Mouse (Mus musculus): ENCODE data around the gene Ak9. TPM values are rescaled to one million over a fixed set of nuclear protein-coding genes. Genes with fewer than 3 reads are reported as not detected.

Ak9 gene
- polyA plus RNA-seq, 1 experiment from 2014 or later = not detected

- H3K36me3 ChIP-seq (ENCODE audit: control insufficient read depth, insufficient read depth) = no peaks in the 10 kb centered on the region
Measured at GRCm38 (mm10) chr10:41282086-41282485, 21.7 kb upstream of the Ak9 start.

GRCm38 (mm10) chr10:41287618-41288017 is 16.2 kb upstream of the Ak9 start:
- Histone ChIP-seq H3K27me3 (ENCODE audit: control insufficient read depth, insufficient read depth, low read depth, low read length) (no peaks in the 10 kb centered on the region), H3K27ac (ENCODE audit: low read length) (no peak overlapping the region), H3K4me1 (ENCODE audit: control insufficient read depth, low read depth, low read length) (peaks cover 2% of the 10 kb centered on the region; the same call in 1 of the 2 replicates), H3K9ac (ENCODE audit: low read depth, low read length) (no peak overlapping the region), H3K9me3 (replicated peaks; ENCODE audit: control insufficient read depth, low read length) (no peaks in the 10 kb centered on the region), H3K4me3 (ENCODE audit: low read depth, low read length) (no peak overlapping the region), H3K4me2 (ENCODE audit: low read depth, low read length) (no peak overlapping the region), H3K36me3 (ENCODE audit: control insufficient read depth, insufficient read depth) (no peaks in the 10 kb centered on the region)
- WGBS (ENCODE audit: insufficient replicate concordance) = 71% methylated on average over 3 of the region's 3 CpGs
- ATAC-seq (ENCODE audit: low read depth) = no peak

More at GRCm38 (mm10) chr10:41282086-41282485, 21.7 kb upstream of the Ak9 start:
- H3K9ac ChIP-seq (ENCODE audit: low read depth, low read length) = no peak overlapping the region
- ATAC-seq (ENCODE audit: low read depth) = no peak
- H3K9me3 ChIP-seq (replicated peaks; ENCODE audit: control insufficient read depth, low read length) = no peaks in the 10 kb centered on the region
- WGBS (ENCODE audit: insufficient replicate concordance) = 62% methylated on average over 2 of the region's 2 CpGs
- H3K4me1 ChIP-seq (ENCODE audit: control insufficient read depth, low read depth, low read length) = no peaks in the 10 kb centered on the region
- no peak overlapping the region for H3K4me3 ChIP-seq (ENCODE audit: low read depth, low read length)
- H3K4me2 ChIP-seq (ENCODE audit: low read depth, low read length) = no peak overlapping the region
- H3K27ac ChIP-seq (ENCODE audit: low read length) = no peak overlapping the region
- H3K27me3 ChIP-seq (ENCODE audit: control insufficient read depth, insufficient read depth, low read depth, low read length) = no peaks in the 10 kb centered on the region

GRCm38 (mm10) chr10:41288074-41288473 is 15.7 kb upstream of the Ak9 start:
- H3K36me3 ChIP-seq (ENCODE audit: control insufficient read depth, insufficient read depth) = no peaks in the 10 kb centered on the region
- H3K9ac ChIP-seq (ENCODE audit: low read depth, low read length) = no peak overlapping the region
- no peaks in the 10 kb centered on the region for H3K9me3 ChIP-seq (replicated peaks; ENCODE audit: control insufficient read depth, low read length)
- peaks cover 2% of the 10 kb centered on the region; the same call in 1 of the 2 replicates for H3K4me1 ChIP-seq (ENCODE audit: control insufficient read depth, low read depth, low read length)
- ATAC-seq (ENCODE audit: low read depth) = no peak
- H3K27me3 ChIP-seq (ENCODE audit: control insufficient read depth, insufficient read depth, low read depth, low read length) = no peaks in the 10 kb centered on the region
- no peak overlapping the region for H3K4me3 ChIP-seq (ENCODE audit: low read depth, low read length)
- H3K4me2 ChIP-seq (ENCODE audit: low read depth, low read length) = no peak overlapping the region
- no peak overlapping the region for H3K27ac ChIP-seq (ENCODE audit: low read length)
- 53% methylated on average over 1 of the region's 1 CpGs for WGBS (ENCODE audit: insufficient replicate concordance)

GRCm38 (mm10) chr10:41288771-41289415 is 14.9 kb upstream of the Ak9 start:
- 37% methylated on average over 16 of the region's 16 CpGs for WGBS (ENCODE audit: insufficient replicate concordance)
- Histone ChIP-seq H3K4me1 (ENCODE audit: control insufficient read depth, low read depth, low read length) (peaks cover 2% of the 10 kb centered on the region; the same call in 1 of the 2 replicates), H3K36me3 (ENCODE audit: control insufficient read depth, insufficient read depth) (no peaks in the 10 kb centered on the region), H3K9me3 (replicated peaks; ENCODE audit: control insufficient read depth, low read length) (no peaks in the 10 kb centered on the region), H3K27ac (ENCODE audit: low read length) (no peak overlapping the region), H3K4me2 (ENCODE audit: low read depth, low read length) (no peak overlapping the region), H3K27me3 (ENCODE audit: control insufficient read depth, insufficient read depth, low read depth, low read length) (no peaks in the 10 kb centered on the region), H3K4me3 (ENCODE audit: low read depth, low read length) (no peak overlapping the region), H3K9ac (ENCODE audit: low read depth, low read length) (no peak overlapping the region)
- ATAC-seq (ENCODE audit: low read depth) = peak; percentile 78

DNA sequence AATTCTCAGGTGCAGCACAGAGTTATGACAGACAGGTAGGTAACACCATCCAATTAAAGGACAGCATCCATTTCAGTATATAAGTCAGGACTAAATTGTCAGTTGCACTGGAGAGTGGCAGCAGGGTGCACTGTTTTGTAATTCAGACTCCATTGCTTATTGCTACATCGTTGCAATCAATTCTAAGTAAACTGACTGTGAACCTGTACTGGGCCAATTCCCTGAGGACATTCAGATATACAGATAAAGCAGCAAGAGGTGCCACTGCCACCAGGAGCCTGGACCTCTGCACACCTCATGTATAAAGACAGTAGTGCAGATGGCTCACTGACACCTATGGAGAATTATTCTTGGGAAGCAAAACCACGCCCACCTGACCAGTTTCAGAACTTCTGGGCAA is 12.8 kb upstream of the Ak9 start:
- Histone ChIP-seq H3K27me3 (ENCODE audit: control insufficient read depth, insufficient read depth, low read depth, low read length) (no peaks in the 10 kb centered on the region), H3K4me3 (ENCODE audit: low read depth, low read length) (no peak overlapping the region), H3K4me2 (ENCODE audit: low read depth, low read length) (no peak overlapping the region), H3K9ac (ENCODE audit: low read depth, low read length) (no peak overlapping the region), H3K9me3 (replicated peaks; ENCODE audit: control insufficient read depth, low read length) (no peaks in the 10 kb centered on the region), H3K4me1 (ENCODE audit: control insufficient read depth, low read depth, low read length) (peaks cover 2% of the 10 kb centered on the region; the same call in 1 of the 2 replicates), H3K36me3 (ENCODE audit: control insufficient read depth, insufficient read depth) (no peaks in the 10 kb centered on the region), H3K27ac (ENCODE audit: low read length) (no peak overlapping the region)
- ATAC-seq (ENCODE audit: low read depth) = no peak
- 57% methylated on average over 2 of the region's 2 CpGs for WGBS (ENCODE audit: insufficient replicate concordance)

- H3K36me3 ChIP-seq (ENCODE audit: control insufficient read depth, insufficient read depth) = no peaks in the 10 kb centered on the region
- H3K9ac ChIP-seq (ENCODE audit: low read depth, low read length) = no peak overlapping the region
- no peak overlapping the region for H3K4me3 ChIP-seq (ENCODE audit: low read depth, low read length)
- no peak overlapping the region for H3K27ac ChIP-seq (ENCODE audit: low read length)
- no peaks in the 10 kb centered on the region for H3K9me3 ChIP-seq (replicated peaks; ENCODE audit: control insufficient read depth, low read length)
- H3K4me2 ChIP-seq (ENCODE audit: low read depth, low read length) = no peak overlapping the region
- WGBS (ENCODE audit: insufficient replicate concordance) = 38% methylated on average over 7 of the region's 7 CpGs
- H3K27me3 ChIP-seq (ENCODE audit: control insufficient read depth, insufficient read depth, low read depth, low read length) = no peaks in the 10 kb centered on the region
- ATAC-seq (ENCODE audit: low read depth) = no peak
- peaks cover 2% of the 10 kb centered on the region; the same call in 1 of the 2 replicates for H3K4me1 ChIP-seq (ENCODE audit: control insufficient read depth, low read depth, low read length)
Measured at GRCm38 (mm10) chr10:41293019-41293418, 10.8 kb upstream of the Ak9 start.

- H3K4me3 ChIP-seq (ENCODE audit: low read depth, low read length) = no peak overlapping the region
- no peaks in the 10 kb centered on the region for H3K36me3 ChIP-seq (ENCODE audit: control insufficient read depth, insufficient read depth)
- ATAC-seq (ENCODE audit: low read depth) = no peak
- no peaks in the 10 kb centered on the region for H3K27me3 ChIP-seq (ENCODE audit: control insufficient read depth, insufficient read depth, low read depth, low read length)
- H3K27ac ChIP-seq (ENCODE audit: low read length) = no peak overlapping the region
- no peaks in the 10 kb centered on the region; the same call in 1 of the 2 replicates for H3K4me1 ChIP-seq (ENCODE audit: control insufficient read depth, low read depth, low read length)
- no peak overlapping the region for H3K9ac ChIP-seq (ENCODE audit: low read depth, low read length)
- no peak overlapping the region for H3K4me2 ChIP-seq (ENCODE audit: low read depth, low read length)
- WGBS (ENCODE audit: insufficient replicate concordance) = 82% methylated on average over 11 of the region's 11 CpGs
- no peaks in the 10 kb centered on the region for H3K9me3 ChIP-seq (replicated peaks; ENCODE audit: control insufficient read depth, low read length)
Measured at GRCm38 (mm10) chr10:41294734-41295133, 9.0 kb upstream of the Ak9 start.

- no peak for ATAC-seq (ENCODE audit: low read depth)
- Histone ChIP-seq H3K4me3 (ENCODE audit: low read depth, low read length) (no peak overlapping the region), H3K9me3 (replicated peaks; ENCODE audit: control insufficient read depth, low read length) (no peaks in the 10 kb centered on the region), H3K4me2 (ENCODE audit: low read depth, low read length) (no peak overlapping the region), H3K36me3 (ENCODE audit: control insufficient read depth, insufficient read depth) (no peaks in the 10 kb centered on the region), H3K9ac (ENCODE audit: low read depth, low read length) (no peak overlapping the region), H3K27ac (ENCODE audit: low read length) (no peak overlapping the region), H3K27me3 (ENCODE audit: control insufficient read depth, insufficient read depth, low read depth, low read length) (no peaks in the 10 kb centered on the region), H3K4me1 (ENCODE audit: control insufficient read depth, low read depth, low read length) (no peaks in the 10 kb centered on the region; the same call in 1 of the 2 replicates)
- WGBS (ENCODE audit: insufficient replicate concordance) = 47% methylated on average over 7 of the region's 7 CpGs
Measured at GRCm38 (mm10) chr10:41295145-41295544, 8.6 kb upstream of the Ak9 start.

- Histone ChIP-seq H3K36me3 (ENCODE audit: control insufficient read depth, insufficient read depth) (no peaks in the 10 kb centered on the region), H3K4me2 (ENCODE audit: low read depth, low read length) (no peak overlapping the region), H3K27ac (ENCODE audit: low read length) (no peak overlapping the region), H3K4me3 (ENCODE audit: low read depth, low read length) (no peak overlapping the region), H3K9ac (ENCODE audit: low read depth, low read length) (no peak overlapping the region), H3K27me3 (ENCODE audit: control insufficient read depth, insufficient read depth, low read depth, low read length) (no peaks in the 10 kb centered on the region), H3K9me3 (replicated peaks; ENCODE audit: control insufficient read depth, low read length) (no peaks in the 10 kb centered on the region), H3K4me1 (ENCODE audit: control insufficient read depth, low read depth, low read length) (peaks cover 13% of the 10 kb centered on the region)
- ATAC-seq (ENCODE audit: low read depth) = no peak
- WGBS (ENCODE audit: insufficient replicate concordance) = 25% methylated on average over 1 of the region's 1 CpGs
Measured at GRCm38 (mm10) chr10:41300161-41300560, 3.6 kb upstream of the Ak9 start.

Measured in liver, embryonic 16.5 days (tissue).